Mouse (Mus musculus): ENCODE measurements around the gene Macrod2. TPM values are rescaled to one million over a fixed set of nuclear protein-coding genes. Genes with fewer than 3 reads are reported as not detected.

Macrod2 gene
- total and polyA plus RNA-seq, 2 experiments, result 2.0 to 3.3 TPM

GRCm38 (mm10) chr2:140853538-140853937, 458.4 kb downstream of the Macrod2 start:
- TF ChIP-seq POLR2A (IDR thresholded peaks at IDR 0.05; ENCODE audit: extremely low read depth, insufficient read depth, low read length) (no peak), CTCF (IDR thresholded peaks at IDR 0.05; ENCODE audit: low read depth, low read length) (no peak)
- no peak overlapping the region for H3K9ac ChIP-seq (ENCODE audit: low read depth, low read length)
- DNase-seq (ENCODE audit: extremely low read depth, low read depth, low spot score), result no peak
- H3K79me2 ChIP-seq (ENCODE audit: control insufficient read depth, insufficient read depth, low read length), result no peaks in the 10 kb centered on the region
- no peaks in the 10 kb centered on the region for H3K36me3 ChIP-seq (ENCODE audit: control insufficient read depth, insufficient read depth, low read length)
- 83% methylated on average over 9 of the region's 9 CpGs for WGBS
- no peaks in the 10 kb centered on the region for H3K27me3 ChIP-seq (ENCODE audit: control insufficient read depth, insufficient read depth, low read length)
- H3K27ac ChIP-seq (replicated peaks; ENCODE audit: insufficient read depth, low read depth, low read length), result no peak overlapping the region
- no peak overlapping the region for H3K4me3 ChIP-seq (ENCODE audit: insufficient read depth, low read depth, low read length)
- H3K4me1 ChIP-seq (ENCODE audit: control insufficient read depth, insufficient read depth, low read length), result no peaks in the 10 kb centered on the region

- Histone ChIP-seq H3K27me3 (ENCODE audit: control insufficient read depth, insufficient read depth, low read length) (no peaks in the 10 kb centered on the region), H3K9ac (ENCODE audit: low read depth, low read length) (no peak overlapping the region), H3K79me2 (ENCODE audit: control insufficient read depth, insufficient read depth, low read length) (no peaks in the 10 kb centered on the region), H3K27ac (replicated peaks; ENCODE audit: insufficient read depth, low read depth, low read length) (no peak overlapping the region), H3K4me1 (ENCODE audit: control insufficient read depth, insufficient read depth, low read length) (no peaks in the 10 kb centered on the region), H3K4me3 (ENCODE audit: insufficient read depth, low read depth, low read length) (no peak overlapping the region), H3K36me3 (ENCODE audit: control insufficient read depth, insufficient read depth, low read length) (no peaks in the 10 kb centered on the region)
- DNase-seq (ENCODE audit: extremely low read depth, low read depth, low spot score), result no peak
- TF ChIP-seq POLR2A (IDR thresholded peaks at IDR 0.05; ENCODE audit: extremely low read depth, insufficient read depth, low read length), result no peak
- no peak for TF ChIP-seq CTCF (IDR thresholded peaks at IDR 0.05; ENCODE audit: low read depth, low read length)
- WGBS, result 82% methylated on average over 1 of the region's 1 CpGs
Measured at GRCm38 (mm10) chr2:140861356-140861755, 466.2 kb downstream of the Macrod2 start.

GRCm38 (mm10) chr2:140862736-140863135, 467.6 kb downstream of the Macrod2 start:
- Histone ChIP-seq H3K36me3 (ENCODE audit: control insufficient read depth, insufficient read depth, low read length) (no peaks in the 10 kb centered on the region), H3K79me2 (ENCODE audit: control insufficient read depth, insufficient read depth, low read length) (no peaks in the 10 kb centered on the region), H3K27me3 (ENCODE audit: control insufficient read depth, insufficient read depth, low read length) (no peaks in the 10 kb centered on the region), H3K27ac (replicated peaks; ENCODE audit: insufficient read depth, low read depth, low read length) (no peak overlapping the region), H3K4me3 (ENCODE audit: insufficient read depth, low read depth, low read length) (no peak overlapping the region), H3K4me1 (ENCODE audit: control insufficient read depth, insufficient read depth, low read length) (no peaks in the 10 kb centered on the region), H3K9ac (ENCODE audit: low read depth, low read length) (no peak overlapping the region)
- DNase-seq (ENCODE audit: extremely low read depth, low read depth, low spot score), result no peak
- 89% methylated on average over 4 of the region's 4 CpGs for WGBS
- TF ChIP-seq POLR2A (IDR thresholded peaks at IDR 0.05; ENCODE audit: extremely low read depth, insufficient read depth, low read length), result no peak
- TF ChIP-seq CTCF (IDR thresholded peaks at IDR 0.05; ENCODE audit: low read depth, low read length), result no peak

- Histone ChIP-seq H3K36me3 (ENCODE audit: control insufficient read depth, insufficient read depth, low read length) (no peaks in the 10 kb centered on the region), H3K4me3 (ENCODE audit: insufficient read depth, low read depth, low read length) (no peak overlapping the region), H3K27ac (replicated peaks; ENCODE audit: insufficient read depth, low read depth, low read length) (no peak overlapping the region), H3K79me2 (ENCODE audit: control insufficient read depth, insufficient read depth, low read length) (no peaks in the 10 kb centered on the region), H3K27me3 (ENCODE audit: control insufficient read depth, insufficient read depth, low read length) (no peaks in the 10 kb centered on the region), H3K4me1 (ENCODE audit: control insufficient read depth, insufficient read depth, low read length) (no peaks in the 10 kb centered on the region), H3K9ac (ENCODE audit: low read depth, low read length) (no peak overlapping the region)
- no peak for DNase-seq (ENCODE audit: extremely low read depth, low read depth, low spot score)
- 94% methylated on average over 1 of the region's 1 CpGs for WGBS
- TF ChIP-seq POLR2A (IDR thresholded peaks at IDR 0.05; ENCODE audit: extremely low read depth, insufficient read depth, low read length) (no peak), CTCF (IDR thresholded peaks at IDR 0.05; ENCODE audit: low read depth, low read length) (no peak)
Measured at GRCm38 (mm10) chr2:140865636-140866035, 470.5 kb downstream of the Macrod2 start.

GRCm38 (mm10) chr2:140867116-140867515, 472.0 kb downstream of the Macrod2 start:
- no peaks in the 10 kb centered on the region for H3K36me3 ChIP-seq (ENCODE audit: control insufficient read depth, insufficient read depth, low read length)
- 93% methylated on average over 5 of the region's 5 CpGs for WGBS
- H3K27me3 ChIP-seq (ENCODE audit: control insufficient read depth, insufficient read depth, low read length), result no peaks in the 10 kb centered on the region
- no peaks in the 10 kb centered on the region for H3K4me1 ChIP-seq (ENCODE audit: control insufficient read depth, insufficient read depth, low read length)
- DNase-seq (ENCODE audit: extremely low read depth, low read depth, low spot score), result no peak
- no peak overlapping the region for H3K9ac ChIP-seq (ENCODE audit: low read depth, low read length)
- no peak overlapping the region for H3K27ac ChIP-seq (replicated peaks; ENCODE audit: insufficient read depth, low read depth, low read length)
- H3K79me2 ChIP-seq (ENCODE audit: control insufficient read depth, insufficient read depth, low read length), result no peaks in the 10 kb centered on the region
- TF ChIP-seq CTCF (IDR thresholded peaks at IDR 0.05; ENCODE audit: low read depth, low read length) (no peak), POLR2A (IDR thresholded peaks at IDR 0.05; ENCODE audit: extremely low read depth, insufficient read depth, low read length) (no peak)
- H3K4me3 ChIP-seq (ENCODE audit: insufficient read depth, low read depth, low read length), result no peak overlapping the region

GRCm38 (mm10) chr2:140885176-140885575, 490.1 kb downstream of the Macrod2 start:
- no peaks in the 10 kb centered on the region for H3K27me3 ChIP-seq (ENCODE audit: control insufficient read depth, insufficient read depth, low read length)
- TF ChIP-seq POLR2A (IDR thresholded peaks at IDR 0.05; ENCODE audit: extremely low read depth, insufficient read depth, low read length) (no peak), CTCF (IDR thresholded peaks at IDR 0.05; ENCODE audit: low read depth, low read length) (no peak)
- no peak overlapping the region for H3K9ac ChIP-seq (ENCODE audit: low read depth, low read length)
- H3K79me2 ChIP-seq (ENCODE audit: control insufficient read depth, insufficient read depth, low read length), result no peaks in the 10 kb centered on the region
- no peaks in the 10 kb centered on the region for H3K36me3 ChIP-seq (ENCODE audit: control insufficient read depth, insufficient read depth, low read length)
- no peak overlapping the region for H3K27ac ChIP-seq (replicated peaks; ENCODE audit: insufficient read depth, low read depth, low read length)
- DNase-seq (ENCODE audit: extremely low read depth, low read depth, low spot score), result no peak
- no peaks in the 10 kb centered on the region for H3K4me1 ChIP-seq (ENCODE audit: control insufficient read depth, insufficient read depth, low read length)
- no peak overlapping the region for H3K4me3 ChIP-seq (ENCODE audit: insufficient read depth, low read depth, low read length)
